Mouse (Mus musculus): ENCODE measurements around the gene Cnot1.
"Not testable (repeated sequence)": the region's sequence is repeated elsewhere in the genome, so short reads cannot be mapped to it uniquely, and the experiment has no call there.

DNA sequence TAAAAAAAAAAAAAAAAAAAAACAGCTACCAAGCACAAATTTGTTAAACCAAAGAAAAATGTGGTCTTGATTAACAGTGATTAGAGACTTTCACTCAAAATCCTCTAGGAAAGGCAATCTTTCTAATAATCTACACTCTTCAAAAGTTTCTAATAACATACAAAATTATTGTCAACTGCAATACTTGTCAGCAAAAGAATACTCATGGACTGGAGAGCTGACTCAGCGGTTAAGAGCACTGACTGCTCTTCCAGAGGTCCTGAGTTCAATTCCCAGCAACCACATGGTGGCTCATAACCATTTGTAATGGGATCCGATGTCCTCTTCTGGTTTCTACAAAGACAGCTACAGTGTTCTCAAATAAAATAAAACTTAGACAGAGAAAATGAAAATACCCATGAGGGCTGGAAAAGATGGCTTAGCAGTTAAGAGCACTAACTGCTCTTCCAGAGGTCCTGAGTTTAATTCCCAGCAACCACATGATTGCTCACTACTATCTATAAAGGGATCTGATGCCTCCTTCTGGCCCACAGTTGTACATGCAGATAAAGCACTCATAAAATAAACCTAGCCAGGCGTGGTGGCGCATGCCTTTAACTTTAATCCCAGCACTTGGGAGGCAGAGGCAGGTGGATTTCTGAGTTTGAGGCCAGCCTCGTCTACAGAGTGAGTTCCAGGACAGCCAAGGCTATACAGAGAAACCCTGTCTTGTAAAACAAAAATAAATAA lies 11.8 kb downstream of the Cnot1 start:
- not testable (repeated sequence) for TF ChIP-seq HCFC1 (IDR thresholded peaks at IDR 0.05; ENCODE audit: borderline replicate concordance, insufficient read depth, low read length); ZC3H11A (IDR thresholded peaks at IDR 0.05; ENCODE audit: borderline replicate concordance, low read depth, low read length); CHD2 (IDR thresholded peaks at IDR 0.05; ENCODE audit: low read depth, low read length)

All from ES-E14 (cell line).